Mouse (Mus musculus): Measurements from ENCODE around the gene Dgcr2.
A peak's percentile ranks its signal among the peaks of the same experiment; 100 is the strongest.

Dgcr2 gene

DNA sequence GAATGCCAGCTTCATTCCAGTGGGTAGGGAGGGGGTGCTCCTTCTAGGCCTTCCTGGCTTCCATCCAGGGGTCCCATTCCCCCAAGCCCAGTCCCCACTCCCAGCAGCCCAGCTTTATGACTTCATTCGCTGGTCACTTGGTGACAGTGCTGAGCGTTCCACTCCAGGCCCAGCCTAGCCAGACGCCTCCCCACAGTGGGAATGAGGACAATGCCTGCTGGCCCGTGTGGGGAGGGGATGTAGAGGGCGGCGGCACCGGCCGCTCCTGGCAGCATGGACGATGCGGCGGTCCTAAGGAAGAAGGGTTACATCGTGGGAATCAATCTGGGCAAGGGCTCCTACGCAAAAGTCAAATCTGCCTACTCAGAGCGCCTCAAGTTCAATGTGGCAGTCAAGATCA lies at the start of gene Dgcr2, which contains the start of gene Tssk2:
Gene Dgcr2, minus strand, starts transcription at position 101 of the 400 bp plus-strand sequence.
Gene Tssk2, plus strand, starts transcription at position 176 of the 400 bp plus-strand sequence.
- DNase-seq (ENCODE audit: low spot score) = no peak

DNA sequence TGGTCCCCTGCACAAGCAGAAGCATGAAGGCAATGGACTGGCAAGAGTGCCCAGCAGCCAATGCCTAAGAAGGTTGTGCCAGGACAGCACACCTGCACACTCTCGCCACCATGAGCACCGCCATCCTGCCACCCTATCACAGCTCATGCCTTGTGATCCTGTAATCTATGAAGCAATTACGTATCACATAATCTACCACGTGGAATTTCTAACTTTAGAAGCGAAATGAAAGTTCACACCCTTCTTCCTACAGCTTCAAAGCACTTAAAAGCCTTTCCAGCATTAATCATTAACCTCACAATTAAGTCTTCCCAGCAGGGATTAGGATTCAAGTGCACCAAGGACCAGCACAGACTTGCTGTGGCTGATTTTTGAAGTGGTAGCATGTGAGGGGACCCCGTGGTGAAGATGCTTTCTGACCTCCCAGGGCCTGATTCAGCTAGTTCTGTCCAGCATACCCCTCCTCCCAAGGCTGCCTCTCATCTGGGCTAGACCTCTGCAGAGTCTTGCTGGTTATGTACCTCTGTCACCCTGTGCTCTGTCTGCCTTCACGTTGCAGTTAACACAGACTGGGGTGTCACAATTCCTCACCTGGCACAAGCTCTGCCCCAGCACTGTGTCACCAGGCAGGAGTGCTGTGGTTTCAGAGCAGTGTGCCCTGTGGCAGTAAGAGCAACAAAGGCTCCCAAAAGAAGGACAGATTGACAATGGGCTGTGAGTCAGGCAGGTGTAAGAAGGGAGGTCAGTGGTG lies 46.9 kb upstream of the Dgcr2 start:
- no peak for DNase-seq (ENCODE audit: low spot score)

DNA sequence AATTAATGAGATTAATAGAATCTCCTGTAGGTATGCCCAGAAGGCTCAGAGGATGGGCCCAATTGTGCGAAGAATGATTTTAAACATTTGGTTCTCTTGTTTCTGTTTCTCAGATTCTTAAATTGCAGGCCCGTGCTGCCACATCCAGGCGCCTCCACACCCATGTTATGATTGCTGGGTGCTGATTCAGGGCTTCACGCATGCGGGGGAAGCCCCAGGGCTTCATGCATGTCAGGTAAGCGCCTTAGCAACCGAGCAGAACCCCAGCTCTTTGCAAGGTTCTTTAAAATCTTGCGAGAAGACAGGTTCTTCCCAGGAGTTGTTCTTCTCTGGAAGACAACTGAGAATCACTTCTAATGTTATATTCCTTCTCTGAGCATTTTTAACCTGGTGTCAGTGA lies 45.1 kb upstream of the Dgcr2 start:
- DNase-seq (ENCODE audit: low spot score) = no peak

DNA sequence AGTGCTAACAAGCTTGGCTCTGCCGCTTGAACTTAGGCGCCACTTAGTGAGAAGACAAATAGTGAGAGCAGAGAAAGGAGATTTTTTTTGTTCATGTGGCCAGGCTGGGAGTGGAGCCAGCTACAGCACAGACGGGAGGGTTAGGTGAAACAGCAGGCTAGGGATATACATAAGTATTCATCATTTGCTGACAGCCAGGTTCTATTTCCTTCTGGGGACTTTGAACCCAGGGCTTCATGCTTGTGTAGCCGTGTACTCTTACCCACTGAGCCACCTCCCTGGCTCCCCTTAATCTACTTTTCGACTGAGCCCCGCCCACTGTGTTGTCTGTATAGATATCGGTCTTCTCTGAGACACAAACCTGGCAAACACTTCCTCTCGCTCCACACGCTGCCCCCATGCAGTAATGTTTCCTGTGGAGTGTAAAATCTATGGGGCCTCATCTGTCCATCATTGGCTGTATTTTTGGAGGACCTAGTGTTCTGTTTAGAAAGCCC lies 40.9 kb upstream of the Dgcr2 start:
- no peak for DNase-seq (ENCODE audit: low spot score)

DNA sequence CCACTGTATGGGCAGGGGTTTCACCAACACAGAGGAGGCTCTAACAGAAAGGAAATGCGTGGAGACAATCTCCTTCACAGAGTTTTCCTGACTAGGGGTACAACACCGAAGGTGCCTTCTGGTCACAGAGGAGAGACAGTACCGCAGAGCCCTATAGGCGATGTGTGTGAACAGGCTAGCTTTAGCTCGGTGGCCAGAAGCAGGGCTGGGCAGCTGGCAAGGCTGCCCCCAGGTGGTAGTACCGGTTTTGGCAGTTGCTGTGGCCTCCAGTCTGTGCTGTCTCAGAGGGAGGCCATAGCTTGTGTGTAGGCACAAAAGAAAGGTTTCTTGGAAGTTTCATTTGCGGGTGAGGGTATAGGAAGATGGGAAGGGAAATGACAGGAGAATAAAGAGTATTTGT lies 40.5 kb upstream of the Dgcr2 start:
- peak; percentile 51 for DNase-seq (ENCODE audit: low spot score)

DNA sequence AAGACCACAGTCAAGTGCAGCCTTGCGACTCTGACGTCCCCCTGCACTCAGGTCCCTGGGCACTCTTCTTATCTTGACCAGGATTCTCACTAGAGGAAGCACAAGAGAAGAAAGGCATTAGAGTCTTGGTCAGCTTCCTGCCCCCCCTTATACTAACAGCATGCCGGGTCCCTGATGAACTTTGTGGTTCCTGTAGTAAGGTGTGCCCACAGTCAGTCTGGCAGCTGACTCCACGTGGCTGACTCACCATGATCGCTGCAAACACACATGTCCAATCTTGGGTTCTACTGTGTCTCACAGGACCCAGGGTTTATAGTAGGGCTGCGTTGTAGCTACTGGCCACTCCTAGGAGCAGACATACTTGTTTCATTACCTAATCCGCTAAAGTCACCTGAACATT lies 39.8 kb upstream of the Dgcr2 start:
- DNase-seq (ENCODE audit: low spot score) = no peak

DNA sequence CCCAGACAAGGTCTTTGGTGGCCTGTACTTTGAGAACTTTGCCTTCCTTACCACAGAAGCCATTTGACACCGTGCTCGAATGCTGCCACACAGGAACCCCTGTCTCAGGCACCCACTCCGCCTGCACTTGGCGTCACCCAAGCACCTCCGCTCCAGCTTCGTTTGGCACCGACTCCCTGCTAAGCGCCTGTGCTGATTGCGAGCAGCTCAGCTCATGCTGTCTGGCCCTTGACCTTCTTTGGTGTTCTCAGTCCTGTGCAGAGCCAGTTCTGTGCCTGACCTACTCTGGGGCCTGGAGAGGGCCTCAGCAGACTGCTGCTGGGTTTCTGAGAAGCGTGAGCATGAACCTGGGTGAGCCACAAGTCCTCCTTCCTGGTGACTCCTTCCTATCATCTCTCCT lies 38.4 kb upstream of the Dgcr2 start:
- DNase-seq (ENCODE audit: low spot score) = no peak

DNA sequence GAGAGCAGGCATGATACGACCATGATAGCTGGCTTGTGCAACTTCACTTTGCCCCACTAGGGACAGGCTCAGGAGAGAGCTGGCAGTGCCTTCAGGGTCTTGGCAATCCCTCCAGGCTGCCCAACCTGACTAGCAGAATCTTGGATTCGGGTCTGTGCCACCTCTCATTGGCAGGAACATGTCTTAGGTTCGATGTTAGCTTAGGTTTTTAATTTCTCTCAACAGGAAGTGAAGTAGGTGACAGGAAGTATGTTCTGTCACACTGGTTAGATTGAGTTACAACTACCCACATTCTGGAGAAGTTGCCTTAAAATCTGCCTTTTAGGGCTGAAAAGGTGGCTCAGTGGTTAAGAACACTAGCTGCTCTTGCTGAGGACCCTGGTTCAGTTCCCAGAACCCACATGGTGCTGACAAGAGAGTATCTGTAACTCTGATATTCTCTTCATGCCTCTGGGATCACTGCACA lies 36.1 kb upstream of the Dgcr2 start:
- no peak for DNase-seq (ENCODE audit: low spot score)

DNA sequence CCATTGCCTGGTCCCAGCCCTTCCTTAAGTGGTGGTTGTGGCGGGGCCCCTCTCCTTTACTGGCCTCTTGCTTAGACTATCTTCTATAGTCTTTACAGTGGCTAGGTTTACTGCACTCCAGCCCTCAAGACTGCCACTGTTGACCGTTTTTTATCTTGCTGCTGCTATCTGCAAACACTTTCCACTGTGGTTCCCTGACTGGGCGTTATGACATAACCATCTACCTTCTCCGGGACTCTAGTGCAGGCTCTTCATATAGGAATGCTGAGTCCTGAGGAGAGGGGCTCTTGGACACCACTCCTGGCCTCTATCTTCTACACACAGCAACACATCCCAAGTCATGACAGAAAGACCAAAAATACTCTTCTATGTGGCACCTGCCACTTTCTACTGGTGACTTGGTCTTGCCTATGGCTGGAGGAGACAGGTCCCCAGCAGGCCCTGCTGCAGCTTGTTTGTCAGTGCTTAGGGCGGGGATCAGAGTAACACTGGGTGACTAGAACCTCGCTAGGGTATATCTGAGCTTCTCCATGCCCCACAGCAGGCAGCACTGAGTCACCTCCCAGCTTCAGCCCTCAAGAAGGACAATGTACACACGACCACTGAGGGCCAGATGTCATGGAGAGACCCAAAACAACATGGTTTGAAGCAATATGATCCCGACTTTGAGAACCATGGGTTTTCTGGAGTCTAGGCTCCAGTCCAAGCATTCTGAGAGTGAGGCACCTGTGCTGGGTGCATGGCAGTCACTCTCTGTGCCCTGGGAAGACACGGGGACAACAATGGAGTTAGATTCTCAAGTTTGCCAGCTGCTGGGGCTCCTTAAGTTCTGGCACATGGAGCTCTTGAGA lies 35.5 kb upstream of the Dgcr2 start:
- DNase-seq (ENCODE audit: low spot score) = no peak

DNA sequence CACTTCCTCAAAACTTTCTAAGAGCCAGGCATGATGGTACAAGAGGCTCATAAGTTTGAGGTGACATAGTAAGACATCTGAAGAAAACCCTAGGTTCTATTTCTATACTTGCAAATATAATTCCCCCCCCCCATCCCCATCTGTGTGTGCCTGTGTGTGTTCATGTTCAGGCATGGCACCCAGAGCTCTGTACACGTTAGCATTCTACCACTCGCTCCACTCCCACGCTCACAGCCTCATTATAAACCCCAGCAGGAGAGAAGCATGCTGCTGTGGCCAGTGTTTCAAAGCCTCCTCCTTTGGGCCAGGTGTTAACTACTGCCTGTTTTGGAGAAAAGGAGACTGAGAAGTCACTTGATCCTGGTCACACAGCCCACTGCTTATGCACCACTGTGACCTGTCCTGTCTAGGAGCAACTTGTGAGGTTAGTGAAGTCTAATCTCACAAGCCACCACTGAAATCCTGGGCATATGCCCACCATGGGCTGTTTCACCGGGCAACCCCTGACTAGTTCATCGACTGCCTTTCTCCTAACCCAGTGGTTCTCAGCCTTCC lies 33.6 kb upstream of the Dgcr2 start:
- no peak for DNase-seq (ENCODE audit: low spot score)

DNA sequence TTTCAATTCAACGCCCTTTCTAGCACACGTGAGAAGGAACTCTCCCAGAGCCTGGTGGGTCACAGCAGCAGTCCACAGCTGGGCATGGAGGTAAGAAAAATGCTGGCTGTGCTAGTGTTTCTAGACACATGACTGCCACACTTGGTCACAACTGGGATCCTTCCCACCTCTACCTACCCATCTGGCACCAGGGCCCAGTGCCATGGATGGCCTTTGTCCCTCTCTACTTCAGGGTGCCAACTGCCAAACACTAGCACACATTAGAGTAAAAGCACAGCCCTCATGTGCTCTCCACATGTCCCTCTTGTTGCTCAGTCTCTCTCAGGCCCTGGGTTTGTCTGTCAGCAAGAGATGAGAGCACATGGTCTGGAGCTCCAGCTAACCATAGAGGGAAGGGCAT lies 31.3 kb upstream of the Dgcr2 start:
- DNase-seq (ENCODE audit: low spot score) = no peak

DNA sequence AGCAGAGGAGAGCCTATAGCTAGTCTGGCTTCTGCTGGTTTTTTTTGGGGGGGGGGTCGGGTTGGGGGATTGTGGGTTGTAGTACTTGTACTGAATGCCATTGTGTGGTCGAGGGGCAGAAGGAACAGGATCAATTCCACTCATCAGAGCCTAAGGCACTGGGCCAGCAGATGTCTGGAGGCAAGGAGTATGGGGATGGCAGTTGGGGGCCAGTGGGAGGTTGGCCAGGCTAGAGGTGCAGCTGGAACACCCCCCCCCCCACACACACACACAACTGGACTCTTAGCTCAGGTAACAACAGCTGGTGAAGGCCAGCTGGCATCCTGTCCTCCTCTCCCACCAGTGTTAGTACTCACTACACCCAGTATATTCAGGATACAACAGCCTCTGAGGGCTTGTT lies 30.8 kb upstream of the Dgcr2 start:
- no peak for DNase-seq (ENCODE audit: low spot score)

DNA sequence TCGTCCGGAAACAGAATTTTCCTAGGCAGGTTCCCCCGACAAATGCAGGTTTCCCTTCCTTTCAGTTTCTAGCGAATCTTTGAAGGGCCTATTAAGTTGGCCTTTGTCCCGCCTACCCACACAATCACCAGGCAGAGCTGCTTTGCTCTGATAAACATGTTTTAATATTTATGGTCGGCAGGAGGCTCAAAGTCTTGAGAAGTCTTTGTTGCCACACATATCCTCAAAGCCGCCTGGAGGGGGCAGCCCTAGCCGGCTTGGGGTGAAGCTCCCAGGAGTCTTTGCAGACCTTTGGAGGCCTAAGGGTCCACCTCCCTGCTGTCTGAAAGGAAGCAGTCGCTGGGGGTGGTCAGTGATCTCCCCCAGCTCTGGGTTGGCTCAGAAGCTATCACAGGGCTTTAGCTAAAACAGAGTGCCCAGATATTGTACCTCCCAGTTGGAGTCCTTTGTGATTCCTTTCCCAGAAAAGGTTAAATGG lies 30.3 kb upstream of the Dgcr2 start:
- DNase-seq (ENCODE audit: low spot score) = peak; percentile 68

DNA sequence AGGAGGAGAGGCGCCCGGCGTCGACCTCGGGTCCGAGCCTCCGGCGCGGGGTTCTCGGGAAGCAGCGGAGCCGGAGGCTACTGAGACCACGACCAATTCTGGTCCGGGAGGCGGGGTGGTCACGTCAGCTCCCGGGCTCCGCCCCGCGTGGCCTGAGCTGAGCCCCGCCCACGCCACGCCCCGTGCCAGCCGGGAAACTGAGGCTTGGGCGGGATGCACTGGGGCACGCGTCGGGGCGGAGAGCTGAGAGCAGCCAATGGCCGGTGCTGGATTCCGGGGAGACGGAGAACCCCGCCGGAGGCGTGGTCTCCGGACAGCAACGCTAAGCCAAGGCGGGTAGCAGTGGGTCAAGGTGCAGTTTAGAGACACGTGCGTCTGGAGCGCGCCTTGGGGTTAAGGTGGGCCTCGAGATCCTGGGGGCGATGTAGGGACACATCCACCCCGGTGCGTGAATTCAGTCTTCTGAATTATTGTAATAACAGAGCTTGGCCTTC lies 29.8 kb upstream of the Dgcr2 start, which contains the start of gene Slc25a1:
Gene Slc25a1, minus strand, starts transcription at position 133 of the 494 bp plus-strand sequence.
- DNase-seq (ENCODE audit: low spot score) = peak; percentile 65

DNA sequence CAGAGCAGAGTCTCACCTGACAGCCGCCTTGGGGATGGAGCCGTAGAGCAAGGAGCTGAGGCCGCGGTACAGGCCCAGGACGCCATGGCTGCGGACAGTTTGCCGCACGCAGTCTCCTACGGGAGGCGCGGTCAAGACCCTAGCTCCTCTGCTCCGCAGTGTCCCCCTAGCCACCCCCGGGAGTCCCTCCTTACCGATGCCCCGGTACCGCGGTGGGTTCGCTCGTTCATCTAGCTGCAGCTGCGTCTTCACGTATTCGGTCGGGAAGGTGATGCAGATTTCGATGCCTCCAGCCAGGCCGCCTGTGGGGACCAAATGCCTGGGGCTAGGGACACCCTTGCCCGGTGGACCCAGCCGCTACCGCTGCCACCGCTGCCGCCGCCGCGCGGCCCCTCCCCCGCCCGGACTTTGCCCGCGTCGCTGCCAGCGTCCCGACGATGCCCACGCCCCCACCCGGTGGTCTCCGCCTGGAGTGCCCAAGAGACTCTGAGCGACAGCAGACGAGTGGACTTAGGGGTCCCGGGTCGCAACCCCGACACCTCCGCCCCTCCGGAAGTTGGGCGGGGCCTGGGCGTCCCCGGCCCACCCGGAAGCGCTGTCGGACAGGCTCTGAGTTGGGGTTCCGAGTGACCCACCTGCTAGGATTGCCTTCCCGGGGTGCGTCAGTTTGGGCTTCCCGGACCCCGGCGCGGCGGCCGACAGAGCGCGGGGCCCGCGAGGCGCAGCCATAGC lies 29.2 kb upstream of the Dgcr2 start:
- DNase-seq (ENCODE audit: low spot score) = no peak

DNA sequence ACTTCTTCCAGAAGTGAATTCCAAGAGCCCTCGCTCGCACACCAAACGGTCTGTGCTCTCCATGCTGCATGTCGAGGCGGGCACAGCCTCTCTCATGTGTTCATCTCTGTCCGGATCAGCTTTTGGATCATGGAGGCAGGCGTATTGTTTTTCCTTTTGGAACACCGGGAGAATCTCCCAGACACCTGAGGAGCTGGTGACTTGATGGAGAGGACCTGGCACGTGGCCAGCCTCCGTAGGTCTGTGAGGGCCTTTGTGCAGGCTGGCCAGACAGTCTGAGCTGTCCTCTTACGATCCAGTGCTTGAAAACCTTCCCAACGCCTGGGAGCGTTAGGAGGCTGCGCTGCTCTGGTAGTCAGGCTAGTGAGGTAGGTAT lies 23.8 kb upstream of the Dgcr2 start:
- no peak for DNase-seq (ENCODE audit: low spot score)

DNA sequence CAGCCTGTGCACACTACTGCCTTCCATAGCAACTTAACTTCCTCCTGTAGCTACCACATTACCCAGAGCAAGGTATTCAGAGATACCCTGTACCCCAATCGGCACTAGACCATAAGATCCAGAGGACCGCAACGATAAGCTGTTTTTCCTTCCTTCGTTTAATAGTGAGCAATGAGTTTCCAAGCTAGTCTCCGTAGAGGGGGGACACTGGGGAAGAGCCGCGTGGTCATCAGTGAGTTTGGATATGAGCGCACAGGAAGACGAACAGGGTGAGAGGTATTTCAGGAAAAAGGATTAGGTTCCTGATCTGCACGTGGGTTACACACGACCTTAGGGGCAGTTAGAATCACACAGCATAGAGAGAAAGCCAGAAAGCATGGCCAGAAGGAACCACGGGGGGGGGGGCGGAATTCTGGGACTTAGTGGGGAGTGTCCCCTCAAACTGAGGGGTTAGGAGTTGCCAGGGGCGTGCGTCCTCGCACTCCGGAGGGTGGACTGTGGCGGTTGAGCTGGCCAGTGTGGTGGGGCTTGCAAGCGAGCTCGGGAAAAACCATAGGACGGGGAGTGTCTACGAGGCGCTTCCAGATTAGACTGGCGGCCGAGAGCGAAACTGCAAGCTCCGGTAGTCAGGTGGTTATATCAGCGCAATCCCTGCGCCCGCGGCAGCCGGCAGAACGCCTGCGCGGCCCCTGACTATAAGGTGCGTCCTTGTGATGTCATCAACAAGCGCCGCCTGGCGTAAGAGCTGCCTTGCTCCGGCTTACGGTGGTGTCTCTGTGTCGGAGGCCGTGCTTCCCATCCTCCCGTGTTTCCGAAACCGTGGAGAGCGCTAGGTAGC lies 23.2 kb upstream of the Dgcr2 start:
- peak; percentile 93 for DNase-seq (ENCODE audit: low spot score)

DNA sequence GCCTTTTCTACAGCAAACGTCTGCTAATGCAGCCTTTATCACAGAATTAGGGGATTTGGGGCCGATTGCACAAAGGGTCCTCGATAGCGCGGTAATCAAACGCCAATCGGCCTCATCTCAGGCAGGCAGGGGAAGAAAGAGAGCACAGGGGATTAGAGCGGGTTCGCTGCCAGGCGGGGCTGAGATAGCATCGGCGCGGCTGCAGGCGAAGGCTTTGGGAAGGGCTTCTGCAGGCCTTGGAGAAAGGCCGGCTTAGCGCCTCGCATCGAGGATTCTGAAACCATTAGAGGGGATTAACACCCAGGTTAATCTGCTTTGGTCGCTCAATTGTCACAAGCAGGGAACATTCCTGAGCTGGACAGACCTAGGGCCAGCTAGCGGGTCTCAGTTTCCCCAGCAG lies 22.2 kb upstream of the Dgcr2 start:
- no peak for DNase-seq (ENCODE audit: low spot score)

DNA sequence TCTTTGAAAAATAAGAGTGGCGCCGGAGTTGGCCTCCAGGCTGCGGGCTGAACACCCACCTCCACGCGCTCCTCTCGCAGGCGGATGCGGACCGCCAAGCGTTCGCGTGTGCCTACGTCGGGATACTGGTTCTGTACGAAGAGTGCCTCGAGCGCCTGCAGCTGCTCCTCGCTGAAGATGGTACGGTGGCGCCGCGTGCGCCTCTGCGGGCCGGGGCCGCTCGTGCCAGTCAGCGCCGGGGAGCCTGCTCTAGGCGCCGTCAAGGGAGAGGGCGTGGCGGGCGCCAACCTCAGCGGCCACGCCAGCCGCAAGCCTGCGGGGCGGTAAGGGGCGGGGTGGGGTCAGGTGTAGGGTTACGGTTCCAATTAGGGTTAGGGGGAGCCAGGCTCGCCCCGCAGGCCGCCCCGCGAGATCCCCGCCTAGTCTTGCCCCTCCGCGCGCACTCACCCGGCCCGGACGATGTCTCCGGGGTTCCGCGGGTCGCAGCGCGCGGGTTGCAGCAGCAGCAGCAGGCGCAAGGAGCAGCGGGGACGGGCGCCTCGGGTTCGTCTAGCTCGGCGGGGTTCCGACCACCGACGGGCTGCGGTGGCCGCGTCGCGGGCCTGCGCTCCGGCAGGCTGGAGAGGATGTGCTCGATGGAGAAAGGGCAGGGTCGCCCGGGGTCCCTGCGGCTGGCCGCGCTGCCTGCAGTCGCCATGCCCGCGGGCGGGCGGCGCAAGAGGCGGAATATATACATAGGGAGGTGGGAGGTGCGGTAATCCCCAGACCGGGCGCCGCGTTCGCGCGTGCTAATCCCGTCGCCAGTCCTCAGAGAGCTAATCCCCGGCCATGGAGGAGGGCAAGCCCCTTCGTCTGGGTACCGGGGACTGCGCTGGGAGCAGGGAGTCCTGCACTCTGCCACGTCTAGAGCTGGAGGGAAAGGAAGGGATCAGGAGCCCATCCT lies 16.2 kb upstream of the Dgcr2 start, which contains the start of gene Gsc2:
Gene Gsc2, minus strand, starts transcription at position 753 of the 943 bp plus-strand sequence.
- no peak for DNase-seq (ENCODE audit: low spot score)

Measured in ovary, postnatal 14 days (tissue).